Mouse (Mus musculus) hindbrain, embryonic 10.5 days (tissue): ENCODE results near the gene Nme3. TPM values are rescaled to one million over a fixed set of nuclear protein-coding genes. Genes with fewer than 3 reads are reported as not detected.

ENCODE experiments used
- DNase-seq: peaks from one replicate; pipeline ENCODE4 v3.0.0-alpha.2; 2017; ENCODE audit warnings: low spot score
- H3K27ac ChIP-seq: fragments of 300-500 bp; sonication (generic); 2 replicates; pipeline ENCODE4 v1.5.1; 2016; ENCODE audit warnings: mild to moderate bottlenecking, moderate library complexity
- H3K27me3 ChIP-seq: fragments of 300-500 bp; sonication (generic); 2 replicates; pipeline ENCODE4 v1.6.1; 2016; ENCODE audit warnings: mild to moderate bottlenecking; ENCODE audit not compliant: poor library complexity, insufficient read depth, severe bottlenecking
- H3K36me3 ChIP-seq: fragments of 300-500 bp; sonication (generic); 2 replicates; pipeline ENCODE4 v1.6.1; 2016; ENCODE audit warnings: mild to moderate bottlenecking, moderate library complexity
- H3K4me1 ChIP-seq: fragments of 300-500 bp; sonication (generic); replicated peaks from 2 replicates; pipeline ENCODE4 v1.6.1; 2016; ENCODE audit warnings: mild to moderate bottlenecking
- H3K4me3 ChIP-seq: fragments of 300-500 bp; sonication (generic); 2 replicates; pipeline ENCODE4 v1.5.1; 2016; ENCODE audit warnings: mild to moderate bottlenecking, moderate library complexity
- H3K9me3 ChIP-seq: fragments of 300-500 bp; sonication (generic); 2 replicates; pipeline ENCODE4 v1.6.1; 2016; ENCODE audit warnings: mild to moderate bottlenecking, moderate library complexity
- WGBS: fragments of 180-500 bp; shearing (Covaris S2); methylation state at CpG from one replicate; pipeline ENCODE4 v1.1.7; 2016; 5-methylcytosine and 5-hydroxymethylcytosine counted together
- polyA plus RNA-seq: library from polyadenylated mRNA; unstranded; fragments of >200 nt; fragmentation: Nextera tagmentation; extraction: Ambion mirVana; gene quantifications from 2 replicates; pipeline ENCODE4 v1.2.1, GENCODE M21; 2016

Gene Nme3
- polyA plus RNA-seq, 1 experiment from 2014 or later = 44.7 TPM

GRCm38 (mm10) chr17:24886134-24886931, 10.0 kb upstream of the Nme3 start, which contains the start of the genes Nubp2 and Spsb3:
Gene Nubp2, minus strand, starts transcription at chr17:24886349.
Gene Spsb3, plus strand, starts transcription at chr17:24886643.
- Histone ChIP-seq H3K4me3 (peak within 1 kb of the TSS; percentile 93), H3K36me3 (peaks cover 61% of the 10 kb centered on the region), H3K27ac (peak within 1 kb of the TSS; percentile 91), H3K27me3 (no peaks in the 10 kb centered on the region), H3K4me1 (peaks cover 34% of the 10 kb centered on the region), H3K9me3 (no peaks in the 10 kb centered on the region)
- WGBS = under 1% methylated on average over 69 of the region's 69 CpGs
- DNase-seq = peak; percentile 96

DNA sequence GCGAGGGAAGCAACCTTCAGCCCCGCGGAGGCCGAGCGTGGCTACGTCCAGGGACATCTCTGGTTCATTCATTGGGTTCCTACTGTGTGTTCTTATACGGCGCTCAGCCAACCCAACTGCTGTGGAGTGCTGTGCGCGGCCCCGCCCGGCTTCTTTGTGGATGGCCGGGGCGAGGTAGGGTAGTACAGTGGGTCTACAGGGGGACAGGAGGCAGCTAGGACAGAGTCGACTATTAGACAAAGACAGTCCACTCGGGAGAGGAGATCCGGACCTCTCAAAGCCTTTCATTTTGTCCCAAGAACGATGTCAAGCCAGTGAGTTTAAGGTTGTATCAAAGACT, 9.4 kb upstream of the Nme3 start:
- Histone ChIP-seq H3K9me3 (no peaks in the 10 kb centered on the region), H3K4me1 (peaks cover 32% of the 10 kb centered on the region), H3K27ac (peak overlapping the region; percentile 91), H3K27me3 (no peaks in the 10 kb centered on the region), H3K4me3 (peak overlapping the region; percentile 93), H3K36me3 (peaks cover 66% of the 10 kb centered on the region)
- no peak for DNase-seq
- 1% methylated on average over 18 of the region's 18 CpGs for WGBS

GRCm38 (mm10) chr17:24887291-24888080, 8.8 kb upstream of the Nme3 start:
- Histone ChIP-seq H3K36me3 (peaks cover 66% of the 10 kb centered on the region), H3K27ac (peak overlapping the region; percentile 91), H3K4me3 (peak overlapping the region; percentile 93), H3K27me3 (no peaks in the 10 kb centered on the region), H3K9me3 (no peaks in the 10 kb centered on the region), H3K4me1 (peaks cover 32% of the 10 kb centered on the region)
- DNase-seq = no peak
- 68% methylated on average over 18 of the region's 18 CpGs for WGBS

DNA sequence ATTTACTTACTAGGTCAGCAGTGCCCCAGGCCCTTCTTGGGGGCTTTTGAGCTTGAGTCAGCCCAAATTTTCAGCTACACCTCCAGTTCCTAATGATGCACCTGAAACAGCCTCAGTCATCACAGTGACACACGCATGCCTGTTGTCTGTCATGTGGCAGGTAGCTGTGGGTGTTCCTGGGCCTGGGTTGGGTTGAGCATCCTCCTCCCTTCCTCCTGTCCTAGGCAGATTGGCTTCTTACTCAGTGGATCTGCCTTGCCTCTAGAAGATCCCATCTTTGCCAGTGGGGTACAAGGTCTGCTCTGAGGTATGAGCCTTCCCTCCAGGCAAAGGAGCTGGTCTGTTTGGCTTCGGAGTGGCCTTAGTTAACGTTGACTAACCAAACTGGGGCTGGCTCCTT, 7.4 kb upstream of the Nme3 start:
- Histone ChIP-seq H3K9me3 (no peaks in the 10 kb centered on the region), H3K4me3 (no peak overlapping the region), H3K4me1 (peaks cover 39% of the 10 kb centered on the region), H3K27me3 (no peaks in the 10 kb centered on the region), H3K36me3 (peaks cover 63% of the 10 kb centered on the region), H3K27ac (no peak overlapping the region)
- DNase-seq = no peak
- WGBS = 92% methylated on average over 3 of the region's 3 CpGs

- Histone ChIP-seq H3K27me3 (no peaks in the 10 kb centered on the region), H3K4me1 (peaks cover 39% of the 10 kb centered on the region), H3K4me3 (0 out of 2 replicates have a peak overlapping the region, but pooled peaks have one; percentile 3), H3K9me3 (no peaks in the 10 kb centered on the region), H3K27ac (no peak overlapping the region), H3K36me3 (peaks cover 51% of the 10 kb centered on the region)
- 91% methylated on average over 19 of the region's 19 CpGs for WGBS
- DNase-seq = no peak
Measured at GRCm38 (mm10) chr17:24890151-24891092, 5.9 kb upstream of the Nme3 start.

GRCm38 (mm10) chr17:24891321-24891720, 5.0 kb upstream of the Nme3 start:
- Histone ChIP-seq H3K27me3 (no peaks in the 10 kb centered on the region), H3K4me3 (0 out of 2 replicates have a peak overlapping the region, but pooled peaks have one; percentile 3), H3K4me1 (peaks cover 42% of the 10 kb centered on the region), H3K9me3 (no peaks in the 10 kb centered on the region), H3K27ac (no peak overlapping the region), H3K36me3 (peaks cover 51% of the 10 kb centered on the region)
- DNase-seq = no peak
- WGBS = 87% methylated on average over 13 of the region's 13 CpGs

GRCm38 (mm10) chr17:24892785-24893184, 3.5 kb upstream of the Nme3 start:
- Histone ChIP-seq H3K4me3 (peak overlapping the region; percentile 27), H3K4me1 (peaks cover 47% of the 10 kb centered on the region), H3K9me3 (no peaks in the 10 kb centered on the region), H3K36me3 (peaks cover 63% of the 10 kb centered on the region), H3K27ac (no peak overlapping the region), H3K27me3 (no peaks in the 10 kb centered on the region)
- WGBS = 89% methylated on average over 12 of the region's 12 CpGs
- DNase-seq = no peak

GRCm38 (mm10) chr17:24893276-24893675, 3.0 kb upstream of the Nme3 start:
- WGBS = 99% methylated on average over 2 of the region's 2 CpGs
- no peak overlapping the region for H3K27ac ChIP-seq
- H3K4me3 ChIP-seq = peak overlapping the region; percentile 94; the same call in 1 of the 2 replicates
- no peaks in the 10 kb centered on the region for H3K27me3 ChIP-seq
- no peak for DNase-seq
- H3K36me3 ChIP-seq = peaks cover 68% of the 10 kb centered on the region
- H3K9me3 ChIP-seq = no peaks in the 10 kb centered on the region
- peaks cover 48% of the 10 kb centered on the region for H3K4me1 ChIP-seq

- no peaks in the 10 kb centered on the region for H3K27me3 ChIP-seq
- no peak for DNase-seq
- peak overlapping the region; percentile 94 for H3K4me3 ChIP-seq
- WGBS = 10% methylated on average over 31 of the region's 31 CpGs
- H3K27ac ChIP-seq = peak overlapping the region; percentile 93
- H3K4me1 ChIP-seq = peaks cover 52% of the 10 kb centered on the region
- H3K36me3 ChIP-seq = peaks cover 70% of the 10 kb centered on the region
- H3K9me3 ChIP-seq = no peaks in the 10 kb centered on the region
Measured at GRCm38 (mm10) chr17:24894061-24894994, 2.0 kb upstream of the Nme3 start.

DNA sequence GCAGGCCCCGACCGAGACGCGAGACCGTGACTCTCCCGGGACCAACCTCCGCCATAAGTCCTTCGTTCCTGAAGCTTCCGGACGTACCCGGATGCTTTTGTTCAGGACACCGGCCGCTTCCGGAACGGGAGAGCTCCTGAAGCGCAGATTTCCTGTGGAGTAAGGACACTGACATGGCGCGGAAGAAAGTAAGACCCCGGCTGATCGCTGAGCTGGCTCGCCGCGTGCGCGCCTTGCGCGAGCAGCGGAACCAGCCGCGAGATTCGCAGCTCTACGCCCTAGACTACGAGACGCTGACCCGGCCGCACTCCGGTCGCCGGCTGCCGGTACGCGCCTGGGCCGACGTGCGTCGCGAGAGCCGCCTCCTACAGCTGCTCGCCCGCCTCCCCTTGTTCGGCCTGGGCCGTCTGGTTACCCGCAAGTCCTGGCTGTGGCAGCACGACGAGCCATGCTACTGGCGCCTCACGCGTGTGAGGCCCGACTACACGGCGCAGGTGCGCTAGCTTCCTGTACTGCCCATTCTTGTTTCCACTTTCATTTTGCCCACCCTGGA, 1.2 kb upstream of the Nme3 start, which contains the start of the genes Eme2 and Mrps34:
Gene Eme2 (minus strand): TSS at position 93 of the 553 bp plus-strand sequence.
Gene Mrps34 (plus strand): TSS at position 122 of the 553 bp plus-strand sequence.
- H3K4me3 ChIP-seq = peak within 1 kb of the TSS; percentile 94
- peaks cover 70% of the 10 kb centered on the region for H3K36me3 ChIP-seq
- no peaks in the 10 kb centered on the region for H3K27me3 ChIP-seq
- H3K27ac ChIP-seq = peak within 1 kb of the TSS; percentile 93
- WGBS = under 1% methylated on average over 62 of the region's 62 CpGs
- peaks cover 52% of the 10 kb centered on the region for H3K4me1 ChIP-seq
- DNase-seq = peak; percentile 90
- H3K9me3 ChIP-seq = no peaks in the 10 kb centered on the region

- 14% methylated on average over 23 of the region's 23 CpGs for WGBS
- no peaks in the 10 kb centered on the region for H3K9me3 ChIP-seq
- peak overlapping the region; percentile 94 for H3K4me3 ChIP-seq
- H3K36me3 ChIP-seq = peaks cover 70% of the 10 kb centered on the region
- H3K27me3 ChIP-seq = no peaks in the 10 kb centered on the region
- H3K27ac ChIP-seq = peak overlapping the region; percentile 93
- no peak for DNase-seq
- H3K4me1 ChIP-seq = peaks cover 52% of the 10 kb centered on the region
Measured at GRCm38 (mm10) chr17:24895571-24896240, 594 bp upstream of the Nme3 start.
